Mouse (Mus musculus): Measurements from ENCODE around the gene Ube3c. TPM values are rescaled to one million over a fixed set of nuclear protein-coding genes. Genes with fewer than 3 reads are reported as not detected.
"Not testable (repeated sequence)": the region's sequence is repeated elsewhere in the genome, so short reads cannot be mapped to it uniquely, and the experiment has no call there.

The Ube3c gene
- total RNA-seq (2021): 10 to 100 TPM; 67.8 to 72.8 TPM
- long read RNA-seq, experiment 1, full-length matches to known transcripts: 105 of 143 reads
- long read RNA-seq, experiment 1, partial matches to known transcripts: 16 of 143 reads
- long read RNA-seq, experiment 1, other reads (novel, unspliced or antisense): 22 of 143 reads
- long read RNA-seq, experiment 2, full-length matches to known transcripts: 54 of 79 reads
- long read RNA-seq, experiment 2, partial matches to known transcripts: 8 of 79 reads
- long read RNA-seq, experiment 2, other reads (novel, unspliced or antisense): 17 of 79 reads

GRCm38 (mm10) chr5:29568848-29569377, at the start of gene Ube3c:
Ube3c (plus strand) TSS chr5:29569242.
- intact Hi-C loops (cut with DNase I): loop anchor here (1.0 to 5.0 kb wide), 4 partner anchors 82 to 1252 kb away; partner anchors contain the start of genes Dnajb6, Gm5129, Nom1 and Rbm33
- Histone ChIP-seq H3K27ac (peak within 1 kb of the TSS; percentile 92), H3K4me3 (peak within 1 kb of the TSS; percentile 61)
- TF ChIP-seq CTCF (IDR thresholded peaks at IDR 0.05): no peak
- DNase-seq (ENCODE audit: extremely low spot score in 1 of 2, low spot score in 2 of 2): peak; percentile 99

GRCm38 (mm10) chr5:29560111-29560510, 8.9 kb upstream of the Ube3c start:
- H3K4me3 ChIP-seq: no peak overlapping the region
- no peak for TF ChIP-seq CTCF (IDR thresholded peaks at IDR 0.05)
- intact Hi-C loops (cut with DNase I): no loop called here

GRCm38 (mm10) chr5:29560667-29561066, 8.4 kb upstream of the Ube3c start:
- TF ChIP-seq CTCF (IDR thresholded peaks at IDR 0.05): no peak; the same call in 1 of the 2 replicates
- no peak overlapping the region for H3K27ac ChIP-seq
- intact Hi-C loops (cut with DNase I): no loop called here
- DNase-seq (ENCODE audit: extremely low spot score in 1 of 2, low spot score in 2 of 2): no peak
- no peak overlapping the region for H3K4me3 ChIP-seq

More at GRCm38 (mm10) chr5:29560111-29560510, 8.9 kb upstream of the Ube3c start:
- no peak for DNase-seq (ENCODE audit: extremely low spot score in 1 of 2, low spot score in 2 of 2)
- H3K27ac ChIP-seq: no peak overlapping the region

- H3K4me3 ChIP-seq: peak overlapping the region; percentile 61
- DNase-seq (ENCODE audit: extremely low spot score in 1 of 2, low spot score in 2 of 2): no peak
- intact Hi-C loops (cut with DNase I): loop anchor here (1.0 to 5.0 kb wide), 4 partner anchors 82 to 1253 kb away; partner anchors contain the start of genes Dnajb6, Gm5129, Nom1 and Rbm33
- peak overlapping the region; percentile 92 for H3K27ac ChIP-seq
- peak; percentile 6 for TF ChIP-seq CTCF (IDR thresholded peaks at IDR 0.05)
Measured at GRCm38 (mm10) chr5:29569378-29570280, 587 bp downstream of the Ube3c start.

GRCm38 (mm10) chr5:29574286-29574685, 5.2 kb downstream of the Ube3c start:
- intact Hi-C loops (cut with DNase I); H3K4me3 ChIP-seq; H3K27ac ChIP-seq; DNase-seq (ENCODE audit: extremely low spot score in 1 of 2, low spot score in 2 of 2): not testable (repeated sequence)

GRCm38 (mm10) chr5:29575085-29575484, 6.0 kb downstream of the Ube3c start:
- DNase-seq (ENCODE audit: extremely low spot score in 1 of 2, low spot score in 2 of 2): no peak

GRCm38 (mm10) chr5:29577795-29578631, 9.0 kb downstream of the Ube3c start:
- Histone ChIP-seq H3K27ac (no peak overlapping the region), H3K4me3 (no peak overlapping the region)
- no peak for DNase-seq (ENCODE audit: extremely low spot score in 1 of 2, low spot score in 2 of 2)
- no peak for TF ChIP-seq CTCF (IDR thresholded peaks at IDR 0.05)
- intact Hi-C loops (cut with DNase I): no loop called here

More at GRCm38 (mm10) chr5:29575085-29575484, 6.0 kb downstream of the Ube3c start:
- Histone ChIP-seq H3K4me3 (no peak overlapping the region), H3K27ac (no peak overlapping the region)
- TF ChIP-seq CTCF (IDR thresholded peaks at IDR 0.05): no peak
- intact Hi-C loops (cut with DNase I): no loop called here

- no peak for TF ChIP-seq CTCF (IDR thresholded peaks at IDR 0.05)
- H3K4me3 ChIP-seq: no peak overlapping the region
- H3K27ac ChIP-seq: no peak overlapping the region
- no peak for DNase-seq (ENCODE audit: extremely low spot score in 1 of 2, low spot score in 2 of 2)
- intact Hi-C loops (cut with DNase I): no loop called here
Measured at GRCm38 (mm10) chr5:29583880-29584595, 15.0 kb downstream of the Ube3c start.

- H3K4me3 ChIP-seq; intact Hi-C loops (cut with DNase I); DNase-seq (ENCODE audit: extremely low spot score in 1 of 2, low spot score in 2 of 2); H3K27ac ChIP-seq: not testable (repeated sequence)
Measured at GRCm38 (mm10) chr5:29592161-29592560, 23.1 kb downstream of the Ube3c start.

- H3K4me3 ChIP-seq: no peak overlapping the region
- 0 out of 2 replicates have a peak overlapping the region, but pooled peaks have one; percentile 15 for H3K27ac ChIP-seq
- TF ChIP-seq CTCF (IDR thresholded peaks at IDR 0.05): no peak
- intact Hi-C loops (cut with DNase I): no loop called here
- DNase-seq (ENCODE audit: extremely low spot score in 1 of 2, low spot score in 2 of 2): no peak
Measured at GRCm38 (mm10) chr5:29606546-29606945, 37.5 kb downstream of the Ube3c start.

All from left cerebral cortex, adult 2 months (tissue).